Mouse (Mus musculus) heart, postnatal 0 days (tissue): ENCODE measurements around the gene Rnft1. TPM values are rescaled to one million over a fixed set of nuclear protein-coding genes. Genes with fewer than 3 reads are reported as not detected.
"Not testable (repeated sequence)": the region's sequence is repeated elsewhere in the genome, so short reads cannot be mapped to it uniquely, and the experiment has no call there.

Experiments
- ATAC-seq: fragments of 200-750 bp; cut with Nextera tagmentation; 2 replicates; pipeline ENCODE4 v1.8.0; 2017; ENCODE audit warnings: low read depth, moderate number of reproducible peaks, moderate library complexity; ENCODE audit not compliant: insufficient read depth
- DNase-seq: peaks from one replicate; pipeline ENCODE4 v3.0.0-alpha.2; 2016; ENCODE audit warnings: low spot score
- H3K27ac ChIP-seq: fragments of 300-500 bp; sonication (generic); 2 replicates; pipeline ENCODE4 v1.5.1; 2014; ENCODE audit warnings: low read depth, mild to moderate bottlenecking
- H3K27me3 ChIP-seq: fragments of 300-500 bp; sonication (generic); 2 replicates; pipeline ENCODE4 v1.6.1; 2014; ENCODE audit warnings: low read length, mixed read lengths; ENCODE audit not compliant: control insufficient read depth, insufficient read depth
- H3K36me3 ChIP-seq: fragments of 300-500 bp; sonication (generic); replicated peaks from 2 replicates; pipeline ENCODE4 v1.6.1; 2014; ENCODE audit warnings: low read length, mixed read lengths; ENCODE audit not compliant: control insufficient read depth, insufficient read depth
- H3K4me1 ChIP-seq: fragments of 300-500 bp; sonication (generic); 2 replicates; pipeline ENCODE4 v1.6.1; 2014; ENCODE audit warnings: antibody characterized with exemption; ENCODE audit not compliant: control insufficient read depth, insufficient read depth
- H3K4me2 ChIP-seq: fragments of 300-500 bp; sonication (generic); 2 replicates; pipeline ENCODE4 v1.6.1; 2014; ENCODE audit warnings: low read depth, mild to moderate bottlenecking, low read length, moderate library complexity
- H3K4me3 ChIP-seq: fragments of 300-500 bp; sonication (generic); 2 replicates; pipeline ENCODE4 v1.5.1; 2014; ENCODE audit warnings: low read depth, low read length
- H3K9ac ChIP-seq: fragments of 300-500 bp; sonication (generic); replicated peaks from 2 replicates; pipeline ENCODE4 v1.6.1; 2014; ENCODE audit warnings: low read depth, low read length, mixed read lengths
- H3K9me3 ChIP-seq: fragments of 300-500 bp; sonication (generic); replicated peaks from 2 replicates; pipeline ENCODE4 v1.6.1; 2016; ENCODE audit warnings: low read length; ENCODE audit not compliant: control insufficient read depth
- CTCF ChIP-seq: IDR thresholded peaks from 2 replicates; pipeline ENCODE4 v1.5.1; 2016; ENCODE audit warnings: antibody characterized with exemption, control low read depth, low read depth
- EP300 ChIP-seq: IDR thresholded peaks from 2 replicates; pipeline ENCODE4 v1.6.1; 2016; ENCODE audit warnings: antibody characterized with exemption, low read depth
- WGBS: fragments of 180-500 bp; shearing (Covaris S2); extraction: QIAGEN DNeasy Blood & Tissue Kit; methylation state at CpG from one replicate; pipeline ENCODE4 v1.1.7; 2014; 5-methylcytosine and 5-hydroxymethylcytosine counted together
- polyA plus RNA-seq: library from polyadenylated mRNA; unstranded; fragments of >200 nt; fragmentation: Nextera tagmentation; extraction: Ambion mirVana; gene quantifications from 2 replicates; pipeline ENCODE4 v1.2.1, GENCODE M21; 2015
- total RNA-seq: library from RNA; depleted of rRNA; stranded (reverse); fragments of >200 nt; gene quantifications from 2 replicates; pipeline ENCODE4 v1.2.3, GENCODE M21; 2014; ENCODE audit warnings: low replicate concordance

Rnft1 gene
- total and polyA plus RNA-seq, 2 experiments from 2014 or later: 9.1 to 31.4 TPM

GRCm38 (mm10) chr11:86519751-86520150 lies 35.3 kb downstream of the Rnft1 start:
- TF ChIP-seq EP300 (no peak), CTCF (no peak)
- ATAC-seq (no peak), DNase-seq (no peak)
- 78% methylated on average over 7 of the region's 7 CpGs for WGBS
- Histone ChIP-seq H3K27me3 (no peaks in the 10 kb centered on the region), H3K4me3 (no peak overlapping the region), H3K4me1 (no peaks in the 10 kb centered on the region), H3K27ac (no peak overlapping the region), H3K4me2 (no peak overlapping the region), H3K36me3 (peaks cover 83% of the 10 kb centered on the region), H3K9ac (no peak overlapping the region), H3K9me3 (no peaks in the 10 kb centered on the region)

- DNase-seq (no peak), ATAC-seq (no peak)
- H3K9ac ChIP-seq: no peak overlapping the region
- no peak for TF ChIP-seq EP300
- TF ChIP-seq CTCF: no peak
- no peaks in the 10 kb centered on the region for H3K4me1 ChIP-seq
- WGBS: 94% methylated on average over 4 of the region's 4 CpGs
- H3K27me3 ChIP-seq: no peaks in the 10 kb centered on the region
- H3K27ac ChIP-seq: no peak overlapping the region
- H3K9me3 ChIP-seq: no peaks in the 10 kb centered on the region
- peaks cover 83% of the 10 kb centered on the region for H3K36me3 ChIP-seq
- no peak overlapping the region for H3K4me2 ChIP-seq
- no peak overlapping the region for H3K4me3 ChIP-seq
Observed at GRCm38 (mm10) chr11:86527528-86527927, 43.1 kb downstream of the Rnft1 start.

GRCm38 (mm10) chr11:86532834-86533233 lies 48.4 kb downstream of the Rnft1 start:
- DNase-seq: peak; percentile 27
- H3K36me3 ChIP-seq: peaks cover 45% of the 10 kb centered on the region
- no peak overlapping the region for H3K4me3 ChIP-seq

GRCm38 (mm10) chr11:86533302-86533701 lies 48.8 kb downstream of the Rnft1 start:
- peaks cover 43% of the 10 kb centered on the region for H3K36me3 ChIP-seq
- not testable (repeated sequence) for H3K9ac ChIP-seq, ATAC-seq, H3K4me2 ChIP-seq, H3K9me3 ChIP-seq, H3K27ac ChIP-seq, H3K27me3 ChIP-seq, H3K4me1 ChIP-seq, H3K4me3 ChIP-seq, DNase-seq
- WGBS: 82% methylated on average over 6 of the region's 6 CpGs

More at GRCm38 (mm10) chr11:86532834-86533233, 48.4 kb downstream of the Rnft1 start:
- no peak overlapping the region for H3K27ac ChIP-seq
- no peak for ATAC-seq
- 75% methylated on average over 1 of the region's 1 CpGs for WGBS
- no peaks in the 10 kb centered on the region for H3K9me3 ChIP-seq
- peak; percentile 50 for TF ChIP-seq CTCF
- no peak for TF ChIP-seq EP300
- H3K4me2 ChIP-seq: no peak overlapping the region
- H3K4me1 ChIP-seq: no peaks in the 10 kb centered on the region
- H3K27me3 ChIP-seq: no peaks in the 10 kb centered on the region
- H3K9ac ChIP-seq: no peak overlapping the region

GRCm38 (mm10) chr11:86534201-86534910 lies 49.9 kb downstream of the Rnft1 start:
- ATAC-seq (no peak), DNase-seq (no peak)
- no peak overlapping the region for H3K27ac ChIP-seq
- H3K4me1 ChIP-seq: no peaks in the 10 kb centered on the region
- TF ChIP-seq CTCF: no peak
- TF ChIP-seq EP300: no peak
- peaks cover 32% of the 10 kb centered on the region for H3K36me3 ChIP-seq
- no peaks in the 10 kb centered on the region for H3K27me3 ChIP-seq
- H3K4me3 ChIP-seq: no peak overlapping the region
- 86% methylated on average over 5 of the region's 5 CpGs for WGBS
- no peak overlapping the region for H3K9ac ChIP-seq
- no peak overlapping the region for H3K4me2 ChIP-seq
- no peaks in the 10 kb centered on the region for H3K9me3 ChIP-seq

GRCm38 (mm10) chr11:86538786-86539185 lies 54.3 kb downstream of the Rnft1 start:
- ATAC-seq: no peak

More at GRCm38 (mm10) chr11:86538786-86539185, 54.3 kb downstream of the Rnft1 start:
- Histone ChIP-seq H3K4me1 (peaks cover 14% of the 10 kb centered on the region; the same call in 1 of the 2 replicates), H3K4me2 (no peak overlapping the region), H3K36me3 (peaks cover 5% of the 10 kb centered on the region), H3K9me3 (no peaks in the 10 kb centered on the region), H3K27me3 (no peaks in the 10 kb centered on the region), H3K9ac (no peak overlapping the region), H3K27ac (no peak overlapping the region), H3K4me3 (no peak overlapping the region)
- no peak for DNase-seq
- no peak for TF ChIP-seq EP300
- no peak for TF ChIP-seq CTCF
- 89% methylated on average over 4 of the region's 4 CpGs for WGBS
